Mouse (Mus musculus): ENCODE data around the gene Mak. TPM values are rescaled to one million over a fixed set of nuclear protein-coding genes. Genes with fewer than 3 reads are reported as not detected.

The Mak gene
- polyA plus RNA-seq, 1 experiment from 2014 or later, result 0.66 TPM

DNA sequence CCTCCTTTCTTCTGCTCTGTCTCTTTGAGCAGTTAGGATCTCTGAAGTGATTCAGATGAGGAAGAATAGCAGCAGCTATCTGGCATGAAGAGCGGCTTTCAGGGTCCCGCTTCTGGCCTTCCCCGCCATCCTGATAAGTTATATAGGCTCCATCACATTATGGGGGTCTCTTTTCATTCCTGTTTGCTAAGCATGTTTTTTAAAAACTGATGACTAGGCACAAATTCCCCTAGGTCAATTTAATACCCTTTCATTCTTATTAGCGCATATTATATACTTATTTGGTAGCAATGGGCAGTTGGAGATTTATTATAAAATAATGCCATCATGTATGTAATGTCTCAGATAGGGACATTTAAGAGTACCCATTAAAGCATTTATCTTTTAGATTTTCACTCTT, 11.9 kb downstream of the Mak start:
- Histone ChIP-seq H3K36me3 (no peaks in the 10 kb centered on the region), H3K4me1 (no peaks in the 10 kb centered on the region), H3K9me3 (no peaks in the 10 kb centered on the region), H3K9ac (no peak overlapping the region), H3K4me3 (no peak overlapping the region), H3K27ac (no peak overlapping the region), H3K27me3 (no peaks in the 10 kb centered on the region), H3K4me2 (no peak overlapping the region)
- WGBS, result 92% methylated on average over 4 of the region's 4 CpGs
- no peak for ATAC-seq (ENCODE audit: insufficient number of reproducible peaks, insufficient read depth, low FRiP score, low TSS enrichment, low read depth)

DNA sequence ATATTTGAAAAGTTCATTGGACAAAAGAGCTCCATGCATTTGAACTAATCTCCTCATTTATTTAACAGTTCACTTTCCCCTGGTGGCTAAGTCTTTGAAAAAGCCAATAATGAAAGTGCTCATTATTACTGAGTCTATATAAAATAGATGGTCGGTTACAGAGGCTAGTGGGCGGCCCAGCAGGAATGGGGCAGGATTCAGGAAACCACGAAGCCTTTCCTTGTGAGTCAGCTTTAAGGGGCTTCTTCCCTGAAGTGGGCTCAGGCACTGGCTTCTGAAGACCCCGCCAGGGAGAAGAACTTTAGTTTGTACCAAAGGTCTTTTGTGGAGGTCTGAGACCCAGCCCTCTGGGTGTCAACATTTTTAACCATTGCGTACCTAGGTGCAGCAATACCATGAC, 27.5 kb downstream of the Mak start:
- no peak overlapping the region for H3K4me2 ChIP-seq
- H3K9me3 ChIP-seq, result no peaks in the 10 kb centered on the region
- H3K36me3 ChIP-seq, result no peaks in the 10 kb centered on the region
- H3K9ac ChIP-seq, result no peak overlapping the region
- WGBS, result 73% methylated on average over 5 of the region's 5 CpGs
- no peak overlapping the region for H3K27ac ChIP-seq
- H3K4me1 ChIP-seq, result no peaks in the 10 kb centered on the region
- no peaks in the 10 kb centered on the region for H3K27me3 ChIP-seq
- ATAC-seq (ENCODE audit: insufficient number of reproducible peaks, insufficient read depth, low FRiP score, low TSS enrichment, low read depth), result no peak
- no peak overlapping the region for H3K4me3 ChIP-seq

DNA sequence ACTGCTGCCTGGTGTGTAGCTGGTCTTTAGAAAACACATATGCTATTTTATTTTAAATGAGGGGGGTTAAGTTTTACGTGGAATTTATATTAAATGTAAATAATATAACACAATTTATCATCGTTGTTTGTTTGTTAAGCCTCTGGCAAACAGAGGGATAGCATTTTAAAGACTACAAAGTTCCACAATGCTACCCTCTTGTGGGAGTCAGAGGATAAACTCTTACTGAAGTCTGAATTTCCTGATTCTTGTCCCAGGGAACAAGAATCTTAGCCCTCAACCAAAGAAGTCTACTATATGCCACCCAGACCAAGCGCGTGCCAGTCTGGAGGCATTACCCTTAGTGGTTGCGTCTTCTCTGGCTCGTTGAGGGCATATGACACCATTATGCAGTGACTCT, 32.2 kb downstream of the Mak start:
- no peak overlapping the region for H3K4me2 ChIP-seq
- no peaks in the 10 kb centered on the region for H3K4me1 ChIP-seq
- no peak overlapping the region for H3K9ac ChIP-seq
- 87% methylated on average over 6 of the region's 6 CpGs for WGBS
- H3K4me3 ChIP-seq, result no peak overlapping the region
- H3K9me3 ChIP-seq, result no peaks in the 10 kb centered on the region
- ATAC-seq (ENCODE audit: insufficient number of reproducible peaks, insufficient read depth, low FRiP score, low TSS enrichment, low read depth), result no peak
- H3K36me3 ChIP-seq, result no peaks in the 10 kb centered on the region
- no peaks in the 10 kb centered on the region for H3K27me3 ChIP-seq
- H3K27ac ChIP-seq, result no peak overlapping the region

DNA sequence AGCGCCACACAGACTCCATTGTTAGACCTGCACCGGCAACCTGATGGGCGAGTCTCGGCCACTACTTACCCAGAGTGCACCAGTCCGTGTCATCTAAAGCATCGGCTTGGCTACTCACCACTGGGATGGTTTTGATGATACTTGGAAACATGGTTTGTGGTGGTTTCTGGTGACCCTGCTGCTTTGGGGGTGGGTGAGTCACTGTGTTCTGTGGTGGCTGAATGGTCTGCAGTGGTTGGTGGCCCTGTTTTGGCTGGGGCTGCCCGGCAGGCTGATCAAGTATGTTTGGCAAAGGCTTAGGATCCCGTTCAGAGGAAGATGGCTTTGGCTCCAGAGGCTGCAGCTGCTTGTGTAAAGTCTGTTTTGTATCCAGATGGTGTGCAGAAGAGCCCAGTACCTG, 33.6 kb downstream of the Mak start:
- no peak overlapping the region for H3K4me2 ChIP-seq
- H3K9ac ChIP-seq, result no peak overlapping the region
- H3K4me3 ChIP-seq, result no peak overlapping the region
- H3K9me3 ChIP-seq, result no peaks in the 10 kb centered on the region
- no peaks in the 10 kb centered on the region for H3K36me3 ChIP-seq
- H3K4me1 ChIP-seq, result no peaks in the 10 kb centered on the region
- WGBS, result 88% methylated on average over 8 of the region's 8 CpGs
- no peak overlapping the region for H3K27ac ChIP-seq
- ATAC-seq (ENCODE audit: insufficient number of reproducible peaks, insufficient read depth, low FRiP score, low TSS enrichment, low read depth), result no peak
- no peaks in the 10 kb centered on the region for H3K27me3 ChIP-seq

DNA sequence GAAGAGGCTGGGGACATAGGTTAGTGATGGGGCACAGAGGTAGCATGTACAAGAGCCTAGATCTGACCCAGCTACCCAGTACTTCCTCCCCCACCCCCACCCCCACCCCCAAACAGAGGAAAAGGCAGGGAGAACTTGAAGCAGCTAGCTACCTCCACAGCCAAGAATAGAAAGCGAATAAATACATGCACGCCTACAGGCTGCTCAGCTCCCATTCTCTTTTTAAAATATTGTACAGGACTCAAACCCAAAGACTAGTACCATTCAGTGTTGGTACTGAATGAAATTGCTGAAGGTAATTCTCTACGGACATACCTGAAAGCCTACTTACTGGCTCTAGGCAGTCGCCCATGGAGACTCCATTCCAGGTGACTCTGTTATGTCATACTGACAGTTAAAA, 37.0 kb downstream of the Mak start:
- no peak overlapping the region for H3K4me2 ChIP-seq
- no peaks in the 10 kb centered on the region for H3K9me3 ChIP-seq
- H3K9ac ChIP-seq, result no peak overlapping the region
- no peaks in the 10 kb centered on the region for H3K27me3 ChIP-seq
- no peak overlapping the region for H3K27ac ChIP-seq
- no peaks in the 10 kb centered on the region for H3K4me1 ChIP-seq
- no peaks in the 10 kb centered on the region for H3K36me3 ChIP-seq
- 92% methylated on average over 4 of the region's 4 CpGs for WGBS
- no peak for ATAC-seq (ENCODE audit: insufficient number of reproducible peaks, insufficient read depth, low FRiP score, low TSS enrichment, low read depth)
- no peak overlapping the region for H3K4me3 ChIP-seq

DNA sequence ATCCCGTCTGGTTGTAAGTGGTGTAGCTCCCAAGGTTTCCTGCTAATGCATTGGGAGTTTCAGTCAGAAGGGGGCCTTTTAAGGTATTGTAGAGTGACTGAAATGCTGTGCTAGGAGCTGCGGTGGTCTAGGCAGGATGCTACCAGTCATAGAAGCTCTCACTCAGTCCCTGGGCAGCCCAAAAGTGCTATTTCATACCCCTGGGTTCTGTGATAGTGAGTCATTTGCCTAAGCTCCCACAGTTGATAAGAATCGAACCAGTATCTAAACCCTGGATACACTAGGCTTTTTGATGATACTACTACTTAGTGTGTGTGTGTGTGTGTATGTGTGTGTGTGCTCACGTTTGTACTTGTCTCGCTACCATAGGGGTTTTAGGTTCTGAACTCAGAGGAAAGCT, 49.4 kb downstream of the Mak start:
- Histone ChIP-seq H3K27me3 (no peaks in the 10 kb centered on the region), H3K4me2 (no peak overlapping the region), H3K4me1 (no peaks in the 10 kb centered on the region), H3K4me3 (no peak overlapping the region), H3K27ac (no peak overlapping the region), H3K36me3 (no peaks in the 10 kb centered on the region), H3K9ac (no peak overlapping the region), H3K9me3 (no peaks in the 10 kb centered on the region)
- no peak for ATAC-seq (ENCODE audit: insufficient number of reproducible peaks, insufficient read depth, low FRiP score, low TSS enrichment, low read depth)
- WGBS, result 78% methylated on average over 5 of the region's 5 CpGs

DNA sequence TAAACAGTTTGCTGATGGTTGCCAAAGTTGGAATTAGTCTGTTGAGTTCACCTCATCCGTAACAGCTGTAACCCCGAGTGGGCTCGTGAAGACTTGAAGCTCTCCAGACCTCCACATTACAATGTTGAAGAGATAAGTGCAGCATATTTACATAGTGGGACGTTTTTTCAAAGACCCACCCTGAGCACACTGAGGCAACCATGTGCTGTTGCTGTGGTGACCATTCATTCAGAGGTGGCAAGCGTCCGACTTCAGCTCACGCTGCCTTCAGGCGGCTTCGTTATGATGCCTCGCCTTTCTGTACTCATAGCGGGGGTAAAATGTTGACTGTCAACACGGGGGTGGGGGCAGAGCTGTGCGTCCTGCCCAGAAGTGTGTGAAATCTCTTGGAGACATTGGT, 57.4 kb downstream of the Mak start:
- no peaks in the 10 kb centered on the region for H3K27me3 ChIP-seq
- ATAC-seq (ENCODE audit: insufficient number of reproducible peaks, insufficient read depth, low FRiP score, low TSS enrichment, low read depth), result no peak
- H3K27ac ChIP-seq, result no peak overlapping the region
- no peak overlapping the region for H3K9ac ChIP-seq
- H3K36me3 ChIP-seq, result peaks cover 55% of the 10 kb centered on the region
- peaks cover 11% of the 10 kb centered on the region for H3K4me1 ChIP-seq
- 93% methylated on average over 13 of the region's 13 CpGs for WGBS
- no peak overlapping the region for H3K4me3 ChIP-seq
- no peak overlapping the region for H3K4me2 ChIP-seq
- H3K9me3 ChIP-seq, result no peaks in the 10 kb centered on the region

DNA sequence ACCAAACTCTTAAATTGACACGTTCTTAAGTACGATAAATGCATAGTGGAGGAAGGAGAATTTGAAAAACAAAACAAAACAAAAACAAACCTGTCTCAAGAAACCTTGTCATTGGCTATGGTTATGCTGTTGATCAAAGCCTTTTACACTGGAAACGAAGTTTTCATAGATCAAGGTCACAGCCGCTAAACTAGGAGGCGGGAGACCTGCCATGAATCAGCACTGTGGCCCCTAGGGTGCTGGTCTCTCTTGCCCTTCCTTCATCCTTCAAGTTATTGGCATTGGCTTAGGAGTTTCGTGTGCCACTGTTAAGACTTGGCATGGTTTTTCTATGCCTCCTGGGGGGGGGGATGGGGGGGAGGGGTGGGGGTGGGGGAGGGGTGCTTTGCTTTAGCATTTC, 57.9 kb downstream of the Mak start:
- Histone ChIP-seq H3K4me1 (peaks cover 14% of the 10 kb centered on the region), H3K9me3 (no peaks in the 10 kb centered on the region), H3K4me2 (no peak overlapping the region), H3K9ac (no peak overlapping the region), H3K4me3 (no peak overlapping the region), H3K27me3 (no peaks in the 10 kb centered on the region), H3K36me3 (peaks cover 55% of the 10 kb centered on the region), H3K27ac (no peak overlapping the region)
- no peak for ATAC-seq (ENCODE audit: insufficient number of reproducible peaks, insufficient read depth, low FRiP score, low TSS enrichment, low read depth)
- WGBS, result 87% methylated on average over 6 of the region's 6 CpGs

DNA sequence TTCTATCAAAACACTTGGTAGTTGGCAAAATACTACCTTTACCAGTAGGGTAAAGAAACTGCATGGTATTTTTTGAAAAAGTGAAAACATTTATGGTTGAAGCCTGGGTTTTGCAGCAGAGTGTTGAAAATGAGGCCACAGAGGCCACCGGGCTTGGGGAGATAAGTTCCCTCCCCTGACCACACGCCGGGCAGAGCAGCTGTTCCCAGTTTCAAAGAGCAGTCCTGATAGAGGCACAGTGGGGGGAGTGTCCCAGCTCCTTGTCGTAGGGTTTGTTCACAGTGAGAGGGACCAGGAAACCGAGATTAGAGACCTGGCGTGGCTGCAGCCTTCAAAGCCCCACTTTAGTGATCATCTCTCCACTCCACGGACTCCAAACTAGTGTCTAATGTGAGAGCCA, 59.0 kb downstream of the Mak start:
- H3K9ac ChIP-seq, result no peak overlapping the region
- H3K4me1 ChIP-seq, result peaks cover 17% of the 10 kb centered on the region
- no peaks in the 10 kb centered on the region for H3K27me3 ChIP-seq
- no peak overlapping the region for H3K4me3 ChIP-seq
- H3K4me2 ChIP-seq, result no peak overlapping the region
- H3K36me3 ChIP-seq, result peaks cover 55% of the 10 kb centered on the region
- no peak for ATAC-seq (ENCODE audit: insufficient number of reproducible peaks, insufficient read depth, low FRiP score, low TSS enrichment, low read depth)
- H3K27ac ChIP-seq, result no peak overlapping the region
- no peaks in the 10 kb centered on the region for H3K9me3 ChIP-seq
- WGBS, result 80% methylated on average over 7 of the region's 7 CpGs

DNA sequence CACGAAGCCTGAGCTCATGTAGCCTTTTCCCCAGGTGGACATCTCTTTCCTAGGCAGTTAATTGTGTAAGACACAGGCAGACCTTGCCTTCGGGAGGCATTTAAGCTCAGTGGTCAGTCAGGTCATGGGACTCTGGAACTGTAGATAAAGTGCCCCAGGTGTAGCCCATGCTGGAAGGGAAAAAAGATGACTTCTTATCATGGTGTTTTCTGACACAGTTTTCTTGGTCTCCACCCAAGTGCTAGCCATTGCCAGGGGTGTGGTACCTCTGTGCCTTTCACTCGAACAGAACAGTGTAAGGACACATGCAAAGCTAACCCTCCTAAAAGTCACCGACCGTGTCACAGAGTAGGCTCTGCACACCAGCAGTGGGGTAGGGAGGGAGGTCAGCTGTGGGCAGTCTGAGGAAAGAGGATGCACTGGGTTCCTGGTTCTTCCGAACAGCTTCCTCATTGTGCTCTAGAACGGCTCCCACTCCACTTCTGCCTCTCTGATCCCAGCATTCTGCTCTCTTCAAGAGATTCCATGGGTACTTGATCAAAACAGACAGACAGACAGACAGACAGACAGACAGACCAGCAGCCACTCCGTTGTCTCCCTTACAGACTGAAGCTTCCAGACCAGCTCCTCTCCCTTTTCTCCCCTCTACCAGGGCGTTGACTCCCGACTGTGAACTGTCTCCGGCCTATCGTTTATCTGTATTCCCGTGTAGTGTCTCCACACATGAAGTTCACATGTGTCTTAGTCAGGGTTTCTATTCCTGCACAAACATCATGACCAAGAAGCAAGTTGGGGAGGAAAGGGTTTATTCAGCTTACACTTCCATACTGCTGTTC, 60.5 kb downstream of the Mak start:
- Histone ChIP-seq H3K36me3 (peaks cover 61% of the 10 kb centered on the region), H3K27me3 (no peaks in the 10 kb centered on the region), H3K27ac (no peak overlapping the region), H3K4me2 (no peak overlapping the region), H3K9ac (no peak overlapping the region), H3K4me1 (peaks cover 20% of the 10 kb centered on the region), H3K9me3 (no peaks in the 10 kb centered on the region), H3K4me3 (no peak overlapping the region)
- no peak for ATAC-seq (ENCODE audit: insufficient number of reproducible peaks, insufficient read depth, low FRiP score, low TSS enrichment, low read depth)
- 93% methylated on average over 13 of the region's 13 CpGs for WGBS

DNA sequence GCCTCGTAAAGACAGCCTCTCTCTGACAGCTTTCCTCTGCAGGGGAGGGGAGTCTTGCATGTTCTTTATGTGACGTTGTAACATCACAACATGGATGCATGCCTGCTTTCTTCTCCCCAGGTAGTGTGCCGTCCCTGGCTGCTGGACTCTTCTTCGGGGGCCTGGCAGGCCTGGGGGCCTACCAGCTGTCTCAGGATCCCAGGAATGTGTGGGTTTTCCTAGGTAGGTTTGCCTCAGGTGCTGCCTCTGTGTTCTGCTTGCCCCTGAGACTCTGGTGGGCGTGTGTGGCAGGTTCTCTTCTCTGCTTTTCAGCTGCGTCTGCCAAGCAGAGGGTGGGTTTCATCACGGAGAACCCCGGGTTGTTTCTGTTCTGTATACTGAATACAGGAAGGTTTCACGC, 61.3 kb downstream of the Mak start:
- Histone ChIP-seq H3K9ac (no peak overlapping the region), H3K4me2 (no peak overlapping the region), H3K4me1 (peaks cover 20% of the 10 kb centered on the region), H3K9me3 (no peaks in the 10 kb centered on the region), H3K27me3 (no peaks in the 10 kb centered on the region), H3K27ac (no peak overlapping the region), H3K4me3 (no peak overlapping the region), H3K36me3 (peaks cover 59% of the 10 kb centered on the region)
- whole genome bisulfite sequencing, result 93% methylated on average over 9 of the region's 9 CpGs
- no peak for ATAC-seq (ENCODE audit: insufficient number of reproducible peaks, insufficient read depth, low FRiP score, low TSS enrichment, low read depth)

DNA sequence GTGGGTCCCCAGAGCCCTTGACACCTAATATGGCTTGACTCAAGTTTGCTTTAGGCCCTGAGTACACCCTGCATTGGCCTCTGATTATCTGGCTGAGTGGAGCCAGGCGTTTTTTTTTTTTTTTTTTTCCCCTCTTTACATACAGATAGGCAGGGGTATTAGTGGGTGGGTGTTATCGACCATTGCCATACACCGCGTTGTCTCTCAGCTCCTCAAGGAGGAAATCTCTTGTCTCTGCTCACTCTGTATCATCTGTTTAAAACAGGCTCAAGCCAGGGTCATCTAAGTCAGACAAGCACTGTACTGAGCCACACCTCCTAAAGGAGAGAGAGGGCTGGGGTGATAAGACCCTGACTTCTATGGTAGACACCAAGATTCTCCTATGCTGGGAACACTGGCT, 61.7 kb downstream of the Mak start:
- peaks cover 63% of the 10 kb centered on the region for H3K36me3 ChIP-seq
- 88% methylated on average over 4 of the region's 4 CpGs for WGBS
- H3K4me1 ChIP-seq, result peaks cover 20% of the 10 kb centered on the region
- H3K4me2 ChIP-seq, result peak overlapping the region; percentile 83
- ATAC-seq (ENCODE audit: insufficient number of reproducible peaks, insufficient read depth, low FRiP score, low TSS enrichment, low read depth), result no peak
- H3K9ac ChIP-seq, result no peak overlapping the region
- H3K9me3 ChIP-seq, result no peaks in the 10 kb centered on the region
- H3K27me3 ChIP-seq, result no peaks in the 10 kb centered on the region
- peak overlapping the region; percentile 65; the same call in 1 of the 2 replicates for H3K4me3 ChIP-seq
- no peak overlapping the region for H3K27ac ChIP-seq

All from embryonic facial prominence, embryonic 13.5 days (tissue).